Mouse (Mus musculus): ENCODE results near the gene Ints3.

GRCm38 (mm10) chr3:90374368-90374767 lies 59.1 kb downstream of the Ints3 start:
- TF ChIP-seq JUND (IDR thresholded peaks at IDR 0.05; ENCODE audit: low read depth, low read length) (no peak), NELFE (IDR thresholded peaks at IDR 0.05; ENCODE audit: low read depth, low read length) (no peak), CTCF (IDR thresholded peaks at IDR 0.05 in 2 of 3, conservative IDR thresholded peaks at IDR 0.05 in 1 of 3; ENCODE audit: control insufficient read depth in 1 of 3, insufficient read depth in 1 of 3, low read depth in 2 of 3, low read length in 3 of 3, poor library complexity in 1 of 3, severe bottlenecking in 1 of 3) (no peak), EP300 (IDR thresholded peaks at IDR 0.05; ENCODE audit: low read depth in 1 of 2, low read length in 2 of 2) (no peak), POLR2A (IDR thresholded peaks at IDR 0.05; ENCODE audit: control insufficient read depth in 1 of 2, insufficient read depth in 1 of 2, low read depth in 1 of 2, low read length in 2 of 2, poor library complexity in 1 of 2) (no peak), MAX (IDR thresholded peaks at IDR 0.05; ENCODE audit: low read length) (no peak)

Measured in MEL (cell line).